Mouse (Mus musculus) thymus, postnatal 4 days (tissue): ENCODE results near the gene Plekha5.
"Not testable (repeated sequence)": the region's sequence is repeated elsewhere in the genome, so short reads cannot be mapped to it uniquely, and the experiment has no call there.

Source experiments
- DNase-seq: peaks from one replicate; pipeline ENCODE4 v3.0.0; 2021

Gene Plekha5

GRCm38 (mm10) chr6:140580170-140580569 lies 156.3 kb downstream of the Plekha5 start:
- DNase-seq, result no peak

- no peak for DNase-seq
Observed at GRCm38 (mm10) chr6:140586714-140587259, 162.9 kb downstream of the Plekha5 start.

- DNase-seq, result no peak
Observed at GRCm38 (mm10) chr6:140591331-140591730, 167.5 kb downstream of the Plekha5 start.

- DNase-seq, result no peak
Observed at GRCm38 (mm10) chr6:140592713-140593112, 168.9 kb downstream of the Plekha5 start.

GRCm38 (mm10) chr6:140593420-140594170 lies 169.7 kb downstream of the Plekha5 start:
- no peak for DNase-seq

GRCm38 (mm10) chr6:140595551-140595950 lies 171.7 kb downstream of the Plekha5 start:
- not testable (repeated sequence) for DNase-seq

- DNase-seq, result no peak
Observed at GRCm38 (mm10) chr6:140597381-140598329, 173.8 kb downstream of the Plekha5 start.

- peak; percentile 50 for DNase-seq
Observed at GRCm38 (mm10) chr6:140598516-140598915, 174.7 kb downstream of the Plekha5 start.

GRCm38 (mm10) chr6:140599337-140599736 lies 175.5 kb downstream of the Plekha5 start:
- DNase-seq, result no peak

GRCm38 (mm10) chr6:140600671-140601070 lies 176.8 kb downstream of the Plekha5 start:
- peak; percentile 55 for DNase-seq

- no peak for DNase-seq
Observed at GRCm38 (mm10) chr6:140601175-140601574, 177.3 kb downstream of the Plekha5 start.

GRCm38 (mm10) chr6:140603228-140603944 lies 179.5 kb downstream of the Plekha5 start:
- no peak for DNase-seq

- DNase-seq, result not testable (repeated sequence)
Observed at GRCm38 (mm10) chr6:140605173-140605572, 181.3 kb downstream of the Plekha5 start.

GRCm38 (mm10) chr6:140605732-140606131 lies 181.9 kb downstream of the Plekha5 start:
- DNase-seq, result no peak

- no peak for DNase-seq
Observed at GRCm38 (mm10) chr6:140606534-140606933, 182.7 kb downstream of the Plekha5 start.

GRCm38 (mm10) chr6:140608666-140609065 lies 184.8 kb downstream of the Plekha5 start:
- DNase-seq, result no peak

GRCm38 (mm10) chr6:140609533-140609932 lies 185.7 kb downstream of the Plekha5 start:
- DNase-seq, result no peak

GRCm38 (mm10) chr6:140610117-140610516 lies 186.3 kb downstream of the Plekha5 start:
- DNase-seq, result no peak

GRCm38 (mm10) chr6:140611282-140611681 lies 187.4 kb downstream of the Plekha5 start:
- no peak for DNase-seq

GRCm38 (mm10) chr6:140611893-140612473 lies 188.1 kb downstream of the Plekha5 start:
- no peak for DNase-seq

- DNase-seq, result no peak
Observed at GRCm38 (mm10) chr6:140613822-140614221, 190.0 kb downstream of the Plekha5 start.

- DNase-seq, result no peak
Observed at GRCm38 (mm10) chr6:140614711-140615110, 190.9 kb downstream of the Plekha5 start.
